Mouse (Mus musculus): Measurements from ENCODE around the gene Sp7. TPM values are rescaled to one million over a fixed set of nuclear protein-coding genes. Genes with fewer than 3 reads are reported as not detected.

The Sp7 gene
- polyA plus RNA-seq, 1 experiment from 2014 or later, result not detected

GRCm38 (mm10) chr15:102369972-102370371, 3.0 kb upstream of the Sp7 start:
- no peak overlapping the region for H3K27ac ChIP-seq
- WGBS (ENCODE audit: missing documents), result 35% methylated on average over 13 of the region's 13 CpGs
- H3K4me3 ChIP-seq (ENCODE audit: inconsistent target), result no peak overlapping the region
- no peaks in the 10 kb centered on the region for H3K79me2 ChIP-seq (ENCODE audit: inconsistent target)
- no peaks in the 10 kb centered on the region for H3K36me3 ChIP-seq (ENCODE audit: inconsistent target)

DNA sequence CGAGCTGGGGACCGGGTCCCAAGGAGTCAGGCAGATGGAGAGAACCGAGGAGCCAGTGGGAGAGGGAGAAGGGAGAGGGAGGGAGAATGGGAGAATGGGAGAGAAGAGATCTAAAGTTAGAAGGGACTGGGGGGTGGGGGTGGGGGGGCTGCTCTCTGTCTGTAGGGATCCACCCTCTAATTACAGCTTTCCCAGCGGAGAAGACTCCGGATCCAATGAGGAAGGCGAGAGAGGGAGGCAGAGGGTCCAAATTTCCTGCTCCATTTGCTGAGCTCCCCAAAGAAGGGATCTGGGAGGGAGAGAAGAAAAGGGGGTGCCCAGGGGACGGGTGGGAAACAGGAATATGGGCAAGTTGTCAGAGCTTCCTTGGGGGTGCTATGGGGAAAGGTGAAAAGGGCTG, 744 bp downstream of the Sp7 start:
- no peak overlapping the region for H3K27ac ChIP-seq
- H3K79me2 ChIP-seq (ENCODE audit: inconsistent target), result no peaks in the 10 kb centered on the region
- no peak overlapping the region for H3K4me3 ChIP-seq (ENCODE audit: inconsistent target)
- WGBS (ENCODE audit: missing documents), result 57% methylated on average over 6 of the region's 7 CpGs
- H3K36me3 ChIP-seq (ENCODE audit: inconsistent target), result no peaks in the 10 kb centered on the region

- Histone ChIP-seq H3K27ac (no peak overlapping the region), H3K36me3 (ENCODE audit: inconsistent target) (no peaks in the 10 kb centered on the region), H3K4me3 (ENCODE audit: inconsistent target) (no peak overlapping the region), H3K79me2 (ENCODE audit: inconsistent target) (no peaks in the 10 kb centered on the region)
- 100% methylated on average over 1 of the region's 1 CpGs for WGBS (ENCODE audit: missing documents)
Observed at GRCm38 (mm10) chr15:102364678-102365077, 2.3 kb downstream of the Sp7 start.

DNA sequence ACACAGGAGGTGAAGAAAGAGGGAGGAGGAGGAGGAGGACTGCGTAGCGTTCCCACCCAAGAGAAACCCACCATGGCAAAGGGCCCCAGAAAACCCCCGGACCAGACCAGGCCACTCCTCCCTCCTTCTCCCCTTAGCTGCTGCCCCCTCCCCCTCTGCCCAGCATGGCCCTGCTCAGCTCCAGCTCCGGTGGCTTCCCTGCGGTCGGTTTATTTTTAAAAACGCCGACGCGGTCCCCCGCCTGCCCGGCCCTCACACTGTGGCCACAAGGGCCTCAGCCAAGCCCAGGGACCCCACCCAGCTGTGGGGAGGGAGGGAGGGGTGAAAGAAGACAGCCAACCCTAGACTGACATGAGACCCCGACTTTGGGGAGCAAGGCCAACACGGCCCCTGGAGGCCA, 4.3 kb downstream of the Sp7 start:
- Histone ChIP-seq H3K4me3 (ENCODE audit: inconsistent target) (no peak overlapping the region), H3K79me2 (ENCODE audit: inconsistent target) (no peaks in the 10 kb centered on the region), H3K36me3 (ENCODE audit: inconsistent target) (no peaks in the 10 kb centered on the region), H3K27ac (no peak overlapping the region)
- WGBS (ENCODE audit: missing documents), result 6% methylated on average over 14 of the region's 14 CpGs

GRCm38 (mm10) chr15:102358834-102359233, 8.1 kb downstream of the Sp7 start:
- no peaks in the 10 kb centered on the region for H3K79me2 ChIP-seq (ENCODE audit: inconsistent target)
- 63% methylated on average over 5 of the region's 5 CpGs for WGBS (ENCODE audit: missing documents)
- no peaks in the 10 kb centered on the region for H3K36me3 ChIP-seq (ENCODE audit: inconsistent target)
- H3K4me3 ChIP-seq (ENCODE audit: inconsistent target), result no peak overlapping the region
- no peak overlapping the region for H3K27ac ChIP-seq

- Histone ChIP-seq H3K36me3 (ENCODE audit: inconsistent target) (no peaks in the 10 kb centered on the region), H3K27ac (no peak overlapping the region), H3K4me3 (ENCODE audit: inconsistent target) (no peak overlapping the region), H3K79me2 (ENCODE audit: inconsistent target) (no peaks in the 10 kb centered on the region)
- 4% methylated on average over 24 of the region's 25 CpGs for WGBS (ENCODE audit: missing documents)
Observed at GRCm38 (mm10) chr15:102358126-102358525, 8.9 kb downstream of the Sp7 start.

- 74% methylated on average over 16 of the region's 16 CpGs for WGBS (ENCODE audit: missing documents)
- Histone ChIP-seq H3K27ac (no peak overlapping the region), H3K36me3 (ENCODE audit: inconsistent target) (no peaks in the 10 kb centered on the region), H3K4me3 (ENCODE audit: inconsistent target) (no peak overlapping the region), H3K79me2 (ENCODE audit: inconsistent target) (no peaks in the 10 kb centered on the region)
Observed at GRCm38 (mm10) chr15:102356501-102357325, 10.3 kb downstream of the Sp7 start.

DNA sequence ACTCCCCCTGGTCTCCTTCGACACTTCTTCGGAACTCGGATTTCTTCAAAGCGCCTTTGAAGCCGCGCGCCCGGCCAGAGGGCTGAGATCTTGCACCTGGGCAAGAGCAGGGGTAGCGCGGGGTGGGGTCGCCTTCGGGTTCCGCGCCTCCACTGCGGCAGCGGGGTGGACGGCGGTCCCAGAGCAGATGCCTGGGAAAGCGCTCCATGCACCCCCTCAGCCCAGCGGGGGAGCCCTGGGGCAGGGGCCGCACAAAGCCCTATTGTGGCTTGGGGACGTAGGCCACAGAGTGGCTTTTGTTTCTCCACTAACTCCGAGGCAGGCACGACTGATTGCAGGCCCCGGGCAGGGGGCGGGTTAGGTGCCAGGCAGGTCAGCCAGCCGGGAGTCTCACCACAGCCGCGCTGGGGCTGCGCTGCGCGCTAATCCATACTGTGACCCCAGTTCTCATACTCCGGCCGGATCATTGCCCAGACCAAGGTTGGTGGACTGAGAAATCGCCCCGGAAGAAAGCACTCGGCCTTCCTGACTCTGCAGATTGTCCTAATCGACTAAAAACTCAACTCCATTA, 11.0 kb downstream of the Sp7 start:
- H3K36me3 ChIP-seq (ENCODE audit: inconsistent target), result no peaks in the 10 kb centered on the region

GRCm38 (mm10) chr15:102355134-102355870, 11.7 kb downstream of the Sp7 start:
- no peak overlapping the region for H3K4me3 ChIP-seq (ENCODE audit: inconsistent target)
- 4% methylated on average over 29 of the region's 49 CpGs for WGBS (ENCODE audit: missing documents)
- H3K79me2 ChIP-seq (ENCODE audit: inconsistent target), result no peaks in the 10 kb centered on the region
- no peak overlapping the region for H3K27ac ChIP-seq
- H3K36me3 ChIP-seq (ENCODE audit: inconsistent target), result no peaks in the 10 kb centered on the region

More for the DNA sequence above, 11.0 kb downstream of the Sp7 start:
- WGBS (ENCODE audit: missing documents), result 17% methylated on average over 38 of the region's 38 CpGs
- H3K79me2 ChIP-seq (ENCODE audit: inconsistent target), result no peaks in the 10 kb centered on the region
- H3K4me3 ChIP-seq (ENCODE audit: inconsistent target), result no peak overlapping the region
- H3K27ac ChIP-seq, result no peak overlapping the region

DNA sequence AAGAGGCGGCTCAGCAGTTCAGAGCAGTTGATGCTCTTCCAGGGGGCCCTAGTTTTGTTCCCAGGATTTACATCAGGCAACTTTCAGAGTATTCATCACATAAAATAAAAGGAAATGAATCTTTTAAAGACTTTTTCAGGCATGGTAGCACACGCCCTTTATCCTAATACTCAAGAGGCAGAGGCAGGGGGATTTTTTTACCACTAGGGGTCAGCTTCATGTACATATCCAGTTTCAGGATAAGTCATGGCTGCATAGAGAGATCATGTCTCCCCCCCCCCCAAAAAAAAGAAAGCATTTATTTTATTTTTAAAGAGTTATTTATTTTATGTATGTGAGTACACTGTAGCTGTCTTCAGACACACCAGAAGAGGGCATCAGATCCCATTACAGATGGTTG, 13.0 kb downstream of the Sp7 start:
- Histone ChIP-seq H3K36me3 (ENCODE audit: inconsistent target) (no peaks in the 10 kb centered on the region), H3K27ac (no peak overlapping the region), H3K4me3 (ENCODE audit: inconsistent target) (no peak overlapping the region), H3K79me2 (ENCODE audit: inconsistent target) (peaks cover 10% of the 10 kb centered on the region; the same call in 1 of the 2 replicates)
- 80% methylated on average over 2 of the region's 2 CpGs for WGBS (ENCODE audit: missing documents)

GRCm38 (mm10) chr15:102352177-102352576, 14.8 kb downstream of the Sp7 start:
- Histone ChIP-seq H3K4me3 (ENCODE audit: inconsistent target) (no peak overlapping the region), H3K27ac (no peak overlapping the region), H3K79me2 (ENCODE audit: inconsistent target) (peaks cover 10% of the 10 kb centered on the region; the same call in 1 of the 2 replicates), H3K36me3 (ENCODE audit: inconsistent target) (no peaks in the 10 kb centered on the region)
- WGBS (ENCODE audit: missing documents), result 67% methylated on average over 2 of the region's 2 CpGs

GRCm38 (mm10) chr15:102350942-102351291, 16.1 kb downstream of the Sp7 start:
- H3K79me2 ChIP-seq (ENCODE audit: inconsistent target), result peaks cover 10% of the 10 kb centered on the region; the same call in 1 of the 2 replicates
- 13% methylated on average over 11 of the region's 11 CpGs for WGBS (ENCODE audit: missing documents)
- peak overlapping the region; percentile 61 for H3K27ac ChIP-seq
- peak overlapping the region; percentile 95 for H3K4me3 ChIP-seq (ENCODE audit: inconsistent target)
- no peaks in the 10 kb centered on the region; the same call in 1 of the 2 replicates for H3K36me3 ChIP-seq (ENCODE audit: inconsistent target)

- WGBS (ENCODE audit: missing documents), result under 1% methylated on average over 52 of the region's 56 CpGs
- Histone ChIP-seq H3K36me3 (ENCODE audit: inconsistent target) (peaks cover 6% of the 10 kb centered on the region; the same call in 1 of the 2 replicates), H3K79me2 (ENCODE audit: inconsistent target) (peaks cover 10% of the 10 kb centered on the region; the same call in 1 of the 2 replicates), H3K4me3 (ENCODE audit: inconsistent target) (peak within 1 kb of the TSS; percentile 95), H3K27ac (peak within 1 kb of the TSS; percentile 61)
Observed at GRCm38 (mm10) chr15:102350138-102350941, 16.6 kb downstream of the Sp7 start, which contains the start of gene Aaas. TSS of gene Aaas (minus strand) at chr15:102350771.

- 94% methylated on average over 4 of the region's 4 CpGs for WGBS (ENCODE audit: missing documents)
- peaks cover 16% of the 10 kb centered on the region; the same call in 1 of the 2 replicates for H3K36me3 ChIP-seq (ENCODE audit: inconsistent target)
- no peak overlapping the region for H3K27ac ChIP-seq
- no peak overlapping the region for H3K4me3 ChIP-seq (ENCODE audit: inconsistent target)
- peaks cover 10% of the 10 kb centered on the region; the same call in 1 of the 2 replicates for H3K79me2 ChIP-seq (ENCODE audit: inconsistent target)
Observed at GRCm38 (mm10) chr15:102346444-102346843, 20.5 kb downstream of the Sp7 start.
